Mouse (Mus musculus) adrenal gland, adult 2 months (tissue): ENCODE results near the gene Slc8a2. TPM values are rescaled to one million over a fixed set of nuclear protein-coding genes. Genes with fewer than 3 reads are reported as not detected.

Source experiments
- DNase-seq: peaks from one replicate; pipeline ENCODE4 v3.0.0; 2021
- long read RNA-seq: library from polyadenylated mRNA; stranded (forward); transcript quantifications from one replicate; pipeline ENCODE4 v2.0.0, GENCODE M21; 2021
- polyA plus RNA-seq: library from polyadenylated mRNA; depleted of rRNA; stranded (reverse); fragments of >200 nt; gene quantifications from 2 replicates; pipeline ENCODE4 v1.2.3, GENCODE M21; 2012; rRNA removed
- total RNA-seq, 2 experiments: library from RNA; stranded (reverse); gene quantifications; 2 replicates each; pipeline ENCODE4 v1.2.3; 2021

The Slc8a2 gene
- total RNA-seq, result 1 to 10 TPM; 2.0 to 2.6 TPM
- 2.7 and 3.1 TPM in 2 replicates for polyA plus RNA-seq
- long read RNA-seq, result 0 reads

- peak; percentile 70 for DNase-seq
These were observed at the start of gene Slc8a2 for GRCm38 (mm10) chr7:16129421-16129845. Slc8a2 (plus strand) TSS chr7:16129826.

DNA sequence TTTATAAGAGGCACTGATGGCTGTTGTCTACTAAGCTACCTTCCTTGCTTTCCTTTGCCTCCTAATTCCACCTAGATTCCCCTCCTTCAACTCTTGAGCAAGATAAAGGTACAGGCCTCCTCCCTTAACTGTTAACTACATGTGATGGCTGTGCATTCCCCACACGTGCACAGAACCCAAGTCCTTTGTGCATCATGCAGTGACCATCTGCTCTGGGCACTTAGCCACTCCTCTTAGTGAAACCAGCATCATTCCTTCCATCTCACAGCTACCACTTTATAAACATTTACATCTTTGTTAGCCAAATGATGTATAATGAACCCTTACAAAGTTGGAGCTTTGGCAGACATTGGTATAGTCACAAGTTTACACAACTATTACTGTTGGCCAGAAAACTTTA lies 49.7 kb upstream of the Slc8a2 start:
- no peak for DNase-seq

- no peak for DNase-seq
These were observed 49.0 kb upstream of the Slc8a2 start for GRCm38 (mm10) chr7:16080581-16080980.

DNA sequence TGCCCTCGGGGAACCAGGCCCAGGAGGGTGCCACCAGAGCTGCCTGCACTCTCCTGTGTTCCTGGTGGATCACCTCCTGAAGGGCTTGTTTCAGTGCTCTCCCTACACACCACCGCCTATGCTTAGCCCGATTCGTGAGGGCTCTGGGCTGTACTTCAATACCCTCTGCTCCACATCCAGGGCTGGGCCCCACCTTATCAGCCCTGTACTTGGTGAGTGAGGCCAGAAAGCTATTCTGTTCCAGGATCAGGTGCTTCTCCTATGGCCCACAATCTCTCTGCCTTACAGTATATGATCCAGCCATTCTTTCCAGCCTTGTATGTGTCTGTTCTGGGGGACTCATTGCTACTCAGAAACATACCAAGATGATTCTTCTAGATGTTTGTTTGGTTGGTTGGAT lies 46.3 kb upstream of the Slc8a2 start:
- no peak for DNase-seq

DNA sequence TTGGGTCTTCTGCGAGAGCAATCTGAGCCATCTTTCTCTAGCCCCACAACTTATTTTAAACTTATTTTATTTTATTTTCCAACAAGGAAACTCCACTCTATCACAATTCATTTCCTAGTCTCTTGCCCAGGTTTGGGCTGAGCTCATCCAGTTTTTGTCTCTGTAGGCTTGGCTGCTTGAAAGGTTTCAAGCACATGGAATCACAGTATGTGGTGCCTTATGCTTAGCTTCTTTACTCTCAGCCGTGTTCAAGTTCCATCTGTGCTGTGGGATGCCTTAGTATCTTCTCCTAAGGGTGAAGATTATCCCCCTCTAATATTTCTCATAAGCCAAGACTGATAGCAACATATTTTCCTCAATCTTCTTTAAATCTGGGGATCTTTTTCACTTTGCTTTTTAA lies 42.0 kb upstream of the Slc8a2 start:
- DNase-seq, result no peak

GRCm38 (mm10) chr7:16094592-16094991 lies 35.0 kb upstream of the Slc8a2 start:
- no peak for DNase-seq

DNA sequence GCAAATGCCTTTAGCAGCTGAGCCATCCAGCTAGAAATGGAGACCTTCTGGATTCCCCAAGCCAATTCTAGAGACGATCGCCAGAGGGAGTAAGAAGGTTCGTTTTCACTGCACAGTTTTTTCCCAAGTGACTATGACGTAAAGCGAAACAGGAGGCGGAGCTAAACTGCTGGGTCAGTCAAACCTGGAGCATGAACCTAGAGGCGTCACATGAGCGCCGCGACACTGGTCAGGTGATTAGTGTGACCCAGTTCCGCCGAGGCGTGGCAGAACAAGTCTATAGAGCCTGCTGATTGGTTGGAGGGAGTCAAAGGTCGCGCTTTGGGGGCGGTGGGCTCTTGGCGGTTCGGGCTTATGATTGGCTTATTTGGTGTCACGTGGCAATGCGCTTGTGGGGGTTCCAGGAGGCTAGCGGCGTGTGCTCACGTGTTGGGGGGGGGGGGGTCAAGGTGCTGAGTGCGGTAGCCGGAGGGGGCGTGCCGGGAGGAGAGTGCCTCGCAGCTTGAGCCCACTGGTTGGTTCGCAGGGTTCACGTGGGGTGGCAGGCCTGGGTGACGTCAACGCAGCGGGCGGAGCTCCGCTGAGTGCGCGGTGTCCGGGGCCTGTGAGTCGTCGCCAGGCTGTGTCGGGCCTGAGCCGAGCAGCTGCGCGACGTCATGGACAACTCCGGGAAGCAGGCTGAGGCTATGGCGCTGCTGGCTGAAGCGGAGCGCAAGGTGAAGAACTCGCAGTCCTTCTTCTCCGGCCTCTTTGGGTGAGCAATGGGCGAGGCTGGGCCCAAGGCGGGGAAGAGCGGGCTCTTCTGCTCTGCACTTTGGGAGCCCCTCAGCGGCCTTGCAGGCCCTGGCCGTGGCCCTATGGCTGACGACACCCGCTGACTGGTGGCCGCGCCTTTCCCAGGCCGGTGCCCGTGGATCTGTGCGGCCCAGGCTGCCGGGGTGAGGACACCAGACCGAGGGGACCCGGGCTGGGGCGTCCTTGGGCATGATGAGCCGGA lies 31.3 kb upstream of the Slc8a2 start, which contains the start of gene Napa:
Gene Napa, plus strand, starts transcription at position 438 of the 997 bp plus-strand sequence.
- peak; percentile 99 for DNase-seq

GRCm38 (mm10) chr7:16099901-16100300 lies 29.7 kb upstream of the Slc8a2 start:
- DNase-seq, result no peak

DNA sequence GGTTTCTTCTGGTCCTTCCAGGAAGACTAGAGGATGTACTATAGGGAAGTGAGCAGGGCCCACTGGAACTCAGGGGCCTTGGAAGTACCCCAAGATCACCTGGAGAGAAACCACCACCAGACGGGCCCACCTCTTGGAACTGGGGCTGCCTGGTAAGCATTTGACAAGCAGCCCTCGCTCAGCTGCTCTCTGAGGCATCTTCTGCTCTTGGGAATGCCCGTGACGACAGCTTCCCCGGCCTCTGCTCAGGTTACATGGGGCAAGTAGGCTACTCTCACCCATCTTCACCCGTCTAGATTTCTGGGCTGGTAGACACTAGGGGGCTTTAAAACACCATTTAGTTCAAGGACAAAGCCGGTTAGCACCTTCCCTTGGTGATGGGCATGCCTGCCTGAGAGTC lies 28.5 kb upstream of the Slc8a2 start:
- DNase-seq, result no peak

- no peak for DNase-seq
These were observed 27.7 kb upstream of the Slc8a2 start for GRCm38 (mm10) chr7:16101726-16102475.

DNA sequence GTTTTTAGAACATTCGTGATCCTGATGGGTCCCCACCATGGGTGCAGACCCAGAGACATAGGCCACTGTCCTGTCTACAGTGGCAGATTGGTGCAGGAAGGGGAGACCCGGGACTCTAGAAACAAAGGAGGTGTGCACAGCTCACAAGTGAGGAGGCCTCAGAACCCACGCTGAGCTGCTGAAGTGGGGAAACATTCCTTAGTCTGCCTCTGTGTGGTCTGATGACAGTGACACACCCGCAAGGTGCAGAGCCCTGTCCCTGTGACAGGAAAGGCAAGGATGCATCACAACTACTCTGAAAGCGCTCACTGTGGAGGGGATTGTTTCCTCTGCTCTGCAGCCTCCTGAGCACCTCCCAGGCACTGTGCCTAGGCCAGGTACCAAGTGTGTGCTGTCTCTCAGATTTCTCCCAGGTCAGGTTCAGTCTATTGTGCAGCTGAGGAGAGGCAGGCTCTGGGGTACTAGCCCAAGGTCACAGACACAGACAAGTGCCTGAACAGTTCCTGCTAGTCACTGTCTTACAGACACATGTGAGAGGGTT lies 26.9 kb upstream of the Slc8a2 start:
- no peak for DNase-seq

- DNase-seq, result no peak
These were observed 25.9 kb upstream of the Slc8a2 start for GRCm38 (mm10) chr7:16103760-16104159.

DNA sequence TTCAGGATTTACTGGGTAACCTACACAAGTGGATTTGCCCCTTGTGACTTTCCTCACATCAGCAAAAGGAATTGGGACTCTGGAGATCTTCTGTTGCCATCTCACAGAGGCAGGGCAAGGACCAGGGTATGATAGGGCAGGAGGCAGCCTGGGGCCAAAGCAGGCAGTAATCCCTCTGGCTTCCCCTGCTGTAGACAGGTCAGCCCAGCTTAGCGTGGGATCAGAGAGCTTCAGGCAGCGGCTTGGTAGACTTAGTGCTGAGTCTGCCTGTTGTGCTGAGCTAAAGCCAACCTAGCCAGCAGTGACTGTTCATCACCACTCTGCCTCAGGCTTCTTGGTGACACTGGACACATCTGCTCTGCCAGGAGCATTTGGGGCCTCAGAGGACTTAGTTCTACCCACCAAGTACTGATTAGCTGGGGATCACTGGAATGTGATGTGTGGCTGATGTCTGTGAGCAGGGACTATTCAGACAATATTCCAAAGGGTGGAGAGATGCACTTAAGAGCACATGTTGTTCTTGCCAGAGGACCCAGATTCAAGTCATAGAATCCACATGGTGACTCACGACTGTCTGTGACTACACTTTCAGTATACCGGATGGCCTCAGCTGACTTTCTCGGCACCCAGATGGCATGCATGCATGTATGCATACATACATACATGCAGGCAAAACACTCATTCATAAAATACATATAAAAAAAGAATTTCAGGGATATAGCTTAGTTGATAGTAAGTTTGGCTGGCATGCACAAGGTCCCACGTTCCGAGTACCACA lies 24.8 kb upstream of the Slc8a2 start:
- no peak for DNase-seq

DNA sequence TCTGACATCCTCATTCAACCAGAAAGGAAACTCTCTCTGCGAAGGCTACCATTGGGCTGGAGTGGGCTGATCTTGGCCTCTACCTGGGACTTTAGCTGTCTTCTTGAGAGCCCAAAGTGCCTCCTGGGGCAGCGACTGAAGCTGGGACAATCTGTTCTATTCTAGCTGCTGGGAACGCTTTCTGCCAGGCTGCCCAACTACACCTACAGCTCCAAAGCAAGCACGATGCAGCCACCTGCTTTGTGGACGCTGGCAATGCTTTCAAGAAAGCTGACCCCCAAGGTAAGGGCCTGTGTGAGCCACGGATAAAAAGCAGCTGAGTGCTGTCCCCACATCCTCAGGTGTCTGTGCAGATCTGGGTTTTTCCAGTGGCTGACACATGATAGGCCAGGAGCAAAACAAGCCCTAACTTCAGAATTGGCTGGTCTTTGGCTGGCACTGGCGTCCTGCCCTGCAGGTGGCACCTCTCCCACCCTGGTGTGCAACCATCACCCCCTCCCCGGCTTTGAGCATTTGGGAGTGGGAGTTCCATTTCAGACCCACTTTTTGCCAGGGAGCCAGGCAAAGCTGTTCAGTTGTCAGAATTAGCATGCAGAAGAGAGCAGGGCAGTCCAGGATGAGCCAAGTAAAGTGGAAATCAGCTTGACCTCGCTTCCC lies 20.6 kb upstream of the Slc8a2 start:
- no peak for DNase-seq

DNA sequence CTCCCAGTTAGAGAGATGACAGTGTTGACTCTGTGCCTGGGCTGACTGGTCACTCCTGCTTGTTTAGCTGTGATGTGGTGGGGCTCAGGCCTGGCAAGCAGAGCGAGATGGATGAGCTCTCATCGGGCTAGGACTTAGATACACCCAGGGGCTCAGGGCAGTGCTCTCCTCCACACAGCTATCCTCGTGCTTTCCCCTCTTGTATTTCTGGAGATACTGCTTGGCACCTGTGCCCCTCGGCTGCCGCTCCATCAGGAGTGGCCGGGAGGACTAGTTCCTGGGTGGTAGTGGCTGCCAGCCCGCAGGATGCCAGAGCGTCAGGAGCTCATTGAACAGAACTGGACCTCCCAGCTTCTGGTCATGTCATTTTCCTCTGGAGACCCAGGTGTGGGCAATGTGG lies 19.5 kb upstream of the Slc8a2 start:
- DNase-seq, result no peak

DNA sequence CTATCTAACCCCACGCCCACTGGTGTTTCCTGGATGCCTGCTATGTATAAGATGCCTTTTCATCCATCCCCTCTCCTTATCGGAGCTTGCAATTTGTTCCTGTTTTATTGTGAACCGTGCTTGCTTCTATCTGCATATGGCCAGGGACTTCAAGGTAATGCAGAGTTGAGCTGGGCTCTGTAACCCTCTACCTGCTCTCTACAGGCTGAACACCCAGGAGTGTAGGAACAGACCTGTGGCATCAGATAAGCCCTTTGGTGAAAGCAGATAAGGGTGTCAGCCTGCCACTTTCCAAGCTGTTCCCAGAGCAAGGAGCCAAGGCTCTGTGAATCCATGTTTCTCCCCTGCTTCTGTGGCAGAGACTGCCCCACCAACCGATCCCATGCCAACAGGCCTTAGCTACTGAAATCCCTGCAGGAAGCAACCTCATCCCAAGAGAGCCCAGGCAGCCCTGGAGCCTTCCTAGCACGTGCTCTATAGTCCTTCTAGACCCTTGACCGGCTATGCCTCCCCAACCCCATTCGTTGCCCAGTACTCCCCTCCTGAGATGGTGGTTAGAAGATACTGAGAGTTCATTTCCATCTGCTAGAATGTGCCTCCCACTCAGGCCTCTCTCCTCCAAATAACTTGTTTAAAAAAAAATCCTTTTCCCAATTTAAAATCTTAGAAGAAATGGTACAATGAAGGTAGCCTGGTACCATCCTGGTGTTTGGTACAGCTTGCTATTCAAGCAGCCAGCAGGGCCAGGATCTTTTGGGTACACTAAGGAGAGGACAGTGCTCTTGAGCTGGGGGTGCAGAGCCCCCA lies 18.1 kb upstream of the Slc8a2 start:
- DNase-seq, result no peak

DNA sequence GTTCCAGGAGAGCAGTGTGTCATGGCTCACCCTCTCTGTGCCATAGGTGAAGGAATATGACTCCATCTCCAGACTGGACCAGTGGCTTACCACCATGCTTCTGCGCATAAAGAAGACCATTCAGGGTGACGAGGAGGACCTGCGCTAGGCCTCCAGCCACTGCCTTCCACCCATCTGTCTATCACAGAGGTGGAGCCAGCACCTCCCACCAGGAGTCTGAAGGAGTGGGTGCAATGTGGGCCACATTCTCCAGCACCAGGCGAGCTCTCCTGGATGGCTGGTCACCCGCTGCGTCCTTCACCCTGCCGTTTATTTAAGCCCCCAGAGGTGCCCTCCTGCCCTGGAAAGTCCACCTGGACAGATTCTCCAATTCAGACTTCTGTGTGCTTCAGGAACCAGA lies 13.2 kb upstream of the Slc8a2 start:
- no peak for DNase-seq

DNA sequence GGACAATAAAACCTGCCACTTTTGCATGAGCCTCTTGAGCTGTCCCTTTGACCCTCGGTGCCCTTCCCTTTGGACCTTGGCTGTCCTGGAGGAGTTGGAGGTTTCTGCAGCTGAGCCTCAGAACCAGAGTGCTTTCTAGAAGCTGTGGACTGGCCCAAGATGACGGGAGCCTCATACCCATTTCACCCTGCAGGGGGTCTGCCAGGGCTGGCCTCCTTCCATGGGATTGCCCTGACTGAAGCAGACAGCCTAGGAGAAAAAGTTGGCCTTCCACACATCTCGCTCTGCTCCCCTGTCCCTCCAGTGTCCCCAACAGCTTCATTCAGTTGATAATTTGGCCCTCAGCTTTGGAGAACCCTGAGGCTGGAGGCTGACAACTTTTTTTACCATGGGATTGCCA lies 12.5 kb upstream of the Slc8a2 start:
- no peak for DNase-seq

DNA sequence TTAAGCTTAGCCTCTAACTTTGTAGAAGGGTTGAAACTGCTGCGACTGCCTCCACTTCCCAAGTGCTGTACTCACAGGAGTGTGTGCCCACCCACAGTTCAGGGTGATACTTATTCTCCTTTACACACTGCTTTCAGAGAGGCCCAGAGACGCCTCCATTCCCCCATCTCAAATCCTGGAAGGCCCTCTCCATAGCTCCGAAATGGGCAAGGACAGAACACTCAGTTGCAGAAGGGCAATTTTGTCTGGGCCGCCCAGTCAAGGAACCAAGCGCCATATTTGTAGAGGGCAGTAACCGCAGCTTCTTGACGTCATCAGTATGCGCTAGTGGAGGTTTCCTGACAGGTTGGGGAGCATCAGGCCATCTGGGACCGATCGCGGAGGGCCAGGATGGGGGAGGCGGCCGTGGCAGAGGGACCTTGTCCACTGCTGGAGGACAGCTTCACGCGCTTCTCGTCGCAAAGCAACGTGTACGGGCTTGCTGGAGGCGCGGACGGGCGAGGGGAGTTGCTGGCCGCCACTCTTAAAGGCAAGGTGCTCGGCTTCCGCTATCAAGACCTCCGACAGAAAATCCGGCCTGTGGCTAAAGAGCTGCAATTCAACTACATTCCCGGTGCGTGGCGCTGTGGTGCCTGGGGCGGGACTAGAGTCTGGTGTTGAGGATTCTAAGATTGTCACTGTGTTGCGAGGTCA lies 9.9 kb upstream of the Slc8a2 start, which contains the start of gene Kptn:
Gene Kptn, plus strand, starts transcription at position 327 of the 693 bp plus-strand sequence.
- DNase-seq, result peak; percentile 91

DNA sequence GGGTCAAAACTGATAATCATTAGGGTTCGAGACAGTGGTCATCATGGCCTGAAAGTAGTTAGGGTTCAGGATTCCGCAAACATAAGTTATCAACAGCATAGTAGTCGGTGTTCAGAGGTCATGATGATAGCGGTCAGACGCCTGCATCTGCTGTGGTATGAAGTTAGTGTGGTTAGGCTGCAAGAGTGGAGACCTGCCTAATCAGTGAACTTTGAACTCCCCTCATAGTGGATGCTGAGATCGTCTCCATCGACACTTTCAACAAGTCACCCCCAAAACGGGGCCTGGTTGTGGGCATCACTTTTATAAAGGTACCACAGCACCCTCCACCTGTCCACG lies 9.4 kb upstream of the Slc8a2 start:
- no peak for DNase-seq
